Mouse (Mus musculus): ENCODE data around the gene Pgk2.
"Not testable (repeated sequence)": the region's sequence is repeated elsewhere in the genome, so short reads cannot be mapped to it uniquely, and the experiment has no call there.

The Pgk2 gene

DNA sequence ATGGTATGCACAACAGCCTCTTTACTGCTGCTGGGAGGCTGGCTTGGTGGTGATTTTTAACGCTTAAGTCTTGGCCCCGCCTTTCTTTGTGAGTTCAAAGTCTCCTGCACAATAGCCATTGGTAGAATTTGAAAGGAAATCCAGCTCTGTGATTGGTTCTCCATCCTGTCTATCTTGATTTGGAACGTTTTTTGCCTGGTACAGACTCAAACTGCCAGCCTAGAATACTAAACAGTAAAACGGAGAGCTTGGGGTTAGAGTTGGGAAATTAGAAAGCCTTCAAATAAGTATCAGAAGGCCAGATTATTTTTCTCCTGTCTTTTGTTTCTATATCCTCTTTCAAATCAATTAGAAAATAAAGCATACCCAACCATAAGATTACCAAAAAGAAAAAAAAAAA lies at the start of gene Pgk2:
Gene Pgk2 (minus strand): TSS at position 101 of the 400 bp plus-strand sequence.
- no peak for DNase-seq (ENCODE audit: low spot score in 2 of 2)

DNA sequence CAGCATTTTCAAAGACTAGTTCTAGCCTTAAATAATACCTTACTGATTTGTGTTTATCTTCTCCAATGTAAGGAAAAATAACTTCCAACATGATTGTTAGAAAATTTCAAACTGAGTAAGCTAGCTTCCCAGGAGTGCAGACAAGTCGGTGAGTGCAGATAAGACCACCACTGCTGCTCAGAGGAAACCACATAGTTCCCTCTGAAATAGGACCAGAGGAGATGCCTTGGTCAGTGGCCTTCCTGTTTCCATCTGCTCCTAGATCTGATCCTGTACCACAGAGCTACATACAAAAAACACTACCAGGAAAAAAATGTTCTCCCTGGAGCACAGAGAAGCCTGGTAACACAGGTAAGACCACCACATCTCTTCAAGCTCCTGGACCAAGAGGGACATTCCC lies 44.0 kb upstream of the Pgk2 start:
- DNase-seq (ENCODE audit: low spot score in 2 of 2), result no peak

DNA sequence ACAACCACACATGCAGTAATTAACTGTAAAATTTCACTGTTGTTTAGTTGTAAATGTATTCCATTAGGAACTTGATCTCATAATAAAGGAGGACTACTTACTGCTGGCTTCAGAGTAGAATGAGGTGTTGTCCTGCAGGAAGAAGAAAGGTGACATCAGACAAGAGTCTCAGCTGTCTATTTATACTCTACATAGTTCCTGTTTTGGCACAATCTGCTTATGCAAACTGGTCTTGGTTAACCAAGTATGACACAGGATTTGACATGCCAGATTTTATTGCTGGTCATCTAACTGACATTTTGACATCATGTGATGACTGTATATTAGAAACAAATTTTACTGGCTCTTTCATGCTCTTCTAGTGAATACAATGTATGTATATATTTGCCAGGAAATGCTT lies 33.7 kb upstream of the Pgk2 start, which contains the start of gene Crisp3:
Gene Crisp3 (minus strand): TSS at position 154 of the 400 bp plus-strand sequence.
- no peak for DNase-seq (ENCODE audit: low spot score in 2 of 2)

DNA sequence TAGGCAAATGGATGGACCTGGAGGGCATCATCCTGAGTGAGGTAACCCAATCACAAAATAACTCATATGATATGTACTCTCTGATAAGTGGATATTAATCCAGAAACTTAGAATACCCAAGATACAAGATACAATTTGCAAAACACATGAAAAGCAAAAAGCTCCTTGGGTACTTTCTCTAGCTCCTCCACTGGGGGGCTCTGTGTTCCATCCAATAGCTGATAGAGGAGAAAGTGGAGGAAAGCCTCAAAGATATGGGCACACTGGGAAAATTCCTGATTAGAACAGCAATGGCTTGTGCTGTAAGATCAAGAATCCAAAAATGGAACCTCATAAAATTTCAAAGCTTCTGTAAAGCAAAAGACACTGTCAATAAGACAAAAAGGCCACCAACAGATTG lies 6.6 kb downstream of the Pgk2 start:
- DNase-seq (ENCODE audit: low spot score in 2 of 2), result not testable (repeated sequence)

DNA sequence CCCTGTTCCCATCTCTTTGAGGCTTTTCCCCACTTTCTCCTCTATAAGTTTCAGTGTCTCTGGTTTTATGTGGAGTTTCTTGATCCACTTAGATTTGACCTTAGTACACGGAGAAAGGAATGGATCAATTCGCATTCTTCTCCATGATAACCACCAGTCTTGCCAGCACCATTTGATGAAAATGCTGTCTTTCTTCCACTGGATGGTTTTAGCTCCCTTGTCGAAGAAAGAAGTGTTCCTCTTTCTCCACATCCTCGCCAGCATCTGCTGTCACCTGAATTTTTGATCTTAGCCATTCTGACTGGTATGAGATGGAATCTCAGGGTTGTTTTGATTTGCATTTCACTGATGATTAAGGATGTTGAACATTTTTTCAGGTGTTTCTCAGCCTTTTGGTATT lies 18.2 kb downstream of the Pgk2 start:
- not testable (repeated sequence) for DNase-seq (ENCODE audit: low spot score in 2 of 2)

DNA sequence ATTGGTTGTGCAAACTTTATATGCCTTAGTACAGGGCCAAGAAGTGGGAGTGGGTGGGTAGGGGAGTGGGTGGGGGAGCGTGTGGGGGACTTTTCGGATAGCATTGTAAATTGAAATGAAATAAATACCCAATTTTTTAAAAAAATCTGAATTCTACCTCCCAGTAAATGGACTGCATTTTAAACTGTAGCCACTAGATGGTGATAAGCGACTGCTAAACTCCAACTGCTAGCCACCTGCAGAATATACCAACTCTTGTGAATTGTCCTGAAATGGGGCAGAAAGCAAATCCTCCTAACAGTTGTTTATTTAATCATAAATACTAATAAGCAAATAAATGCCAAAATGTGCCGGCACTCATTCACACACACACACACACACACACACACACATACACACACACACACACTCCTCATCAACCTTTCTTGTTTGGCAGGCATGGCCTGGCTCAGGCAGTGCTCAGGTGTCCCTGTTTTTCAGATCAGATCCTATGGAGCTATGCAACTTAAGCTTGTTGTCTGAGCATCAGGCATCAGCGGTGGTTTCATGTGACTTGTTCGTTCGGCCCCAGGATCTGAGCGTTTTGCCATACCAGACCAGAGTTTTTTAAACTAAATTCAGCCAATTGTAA lies 50.6 kb downstream of the Pgk2 start:
- not testable (repeated sequence) for DNase-seq (ENCODE audit: low spot score in 2 of 2)
